Mouse (Mus musculus) neural tube, embryonic 14.5 days (tissue): ENCODE results near the gene Eif5a. TPM values are rescaled to one million over a fixed set of nuclear protein-coding genes. Genes with fewer than 3 reads are reported as not detected.

Experiments
- ATAC-seq: fragments of 200-750 bp; cut with Nextera tagmentation; 2 replicates; pipeline ENCODE4 v1.8.0; 2017; ENCODE audit warnings: low read depth, mild to moderate bottlenecking, moderate TSS enrichment, moderate library complexity
- H3K27ac ChIP-seq: fragments of 300-500 bp; sonication (generic); 2 replicates; pipeline ENCODE4 v1.5.1; 2014; ENCODE audit warnings: low read depth, mild to moderate bottlenecking, control low read depth, low read length, moderate library complexity, mixed read lengths
- H3K27me3 ChIP-seq: fragments of 300-500 bp; sonication (generic); 2 replicates; pipeline ENCODE4 v1.6.1; 2014; ENCODE audit warnings: low read length; ENCODE audit not compliant: control insufficient read depth, insufficient read depth
- H3K36me3 ChIP-seq: fragments of 300-500 bp; sonication (generic); 2 replicates; pipeline ENCODE4 v1.6.1; 2014; ENCODE audit warnings: low read length, mixed read lengths; ENCODE audit not compliant: control insufficient read depth, insufficient read depth
- H3K4me1 ChIP-seq: fragments of 300-500 bp; sonication (generic); 2 replicates; pipeline ENCODE4 v1.6.1; 2014; ENCODE audit warnings: low read length; ENCODE audit not compliant: control insufficient read depth, insufficient read depth
- H3K4me2 ChIP-seq: fragments of 300-500 bp; sonication (generic); 2 replicates; pipeline ENCODE4 v1.6.1; 2014; ENCODE audit warnings: mild to moderate bottlenecking, low read depth, low read length, control low read depth
- H3K4me3 ChIP-seq: fragments of 300-500 bp; sonication (generic); 2 replicates; pipeline ENCODE4 v1.5.1; 2014; ENCODE audit warnings: low read depth, low read length, control low read depth, mixed read lengths
- H3K9ac ChIP-seq: fragments of 300-500 bp; sonication (generic); replicated peaks from 2 replicates; pipeline ENCODE4 v1.6.1; 2014; ENCODE audit warnings: low read depth, mild to moderate bottlenecking, control low read depth, low read length, mixed read lengths
- H3K9me3 ChIP-seq: fragments of 300-500 bp; sonication (generic); 2 replicates; pipeline ENCODE4 v1.6.1; 2016; ENCODE audit warnings: low read length; ENCODE audit not compliant: control insufficient read depth
- WGBS: fragments of 180-500 bp; shearing (Covaris S2); extraction: QIAGEN DNeasy Blood & Tissue Kit; methylation state at CpG from one replicate; pipeline ENCODE4 v1.1.7; 2014; 5-methylcytosine and 5-hydroxymethylcytosine counted together
- polyA plus RNA-seq: library from polyadenylated mRNA; unstranded; fragments of >200 nt; fragmentation: Nextera tagmentation; extraction: Ambion mirVana; gene quantifications from 2 replicates; pipeline ENCODE4 v1.2.1, GENCODE M21; 2014

Eif5a gene
- polyA plus RNA-seq, 1 experiment from 2014 or later: 1,037 TPM

GRCm38 (mm10) chr11:69937834-69938233, 16.1 kb upstream of the Eif5a start:
- no peak overlapping the region for H3K4me3 ChIP-seq
- H3K27ac ChIP-seq: no peak overlapping the region
- H3K9me3 ChIP-seq: no peaks in the 10 kb centered on the region
- H3K4me1 ChIP-seq: 0 out of 2 replicates have a peak, but pooled peaks cover 6% of the 10 kb centered on the region
- H3K9ac ChIP-seq: no peak overlapping the region
- WGBS: 74% methylated on average over 5 of the region's 5 CpGs
- no peak overlapping the region for H3K4me2 ChIP-seq
- no peak for ATAC-seq
- H3K36me3 ChIP-seq: no peaks in the 10 kb centered on the region
- peaks cover 16% of the 10 kb centered on the region for H3K27me3 ChIP-seq

- no peak overlapping the region for H3K4me3 ChIP-seq
- no peak for ATAC-seq
- no peak overlapping the region for H3K4me2 ChIP-seq
- 55% methylated on average over 4 of the region's 4 CpGs for WGBS
- no peaks in the 10 kb centered on the region for H3K36me3 ChIP-seq
- no peak overlapping the region for H3K9ac ChIP-seq
- H3K27me3 ChIP-seq: peaks cover 16% of the 10 kb centered on the region
- 0 out of 2 replicates have a peak, but pooled peaks cover 6% of the 10 kb centered on the region for H3K4me1 ChIP-seq
- no peaks in the 10 kb centered on the region for H3K9me3 ChIP-seq
- H3K27ac ChIP-seq: no peak overlapping the region
These were observed 15.6 kb upstream of the Eif5a start for GRCm38 (mm10) chr11:69937385-69937784.

GRCm38 (mm10) chr11:69936714-69937347, 15.1 kb upstream of the Eif5a start:
- no peak overlapping the region for H3K9ac ChIP-seq
- H3K4me2 ChIP-seq: peak overlapping the region; percentile 99
- no peaks in the 10 kb centered on the region for H3K36me3 ChIP-seq
- H3K4me1 ChIP-seq: 0 out of 2 replicates have a peak, but pooled peaks cover 6% of the 10 kb centered on the region
- ATAC-seq: no peak
- H3K27ac ChIP-seq: no peak overlapping the region
- peaks cover 16% of the 10 kb centered on the region for H3K27me3 ChIP-seq
- H3K9me3 ChIP-seq: no peaks in the 10 kb centered on the region
- 40% methylated on average over 9 of the region's 9 CpGs for WGBS
- H3K4me3 ChIP-seq: peak overlapping the region; percentile 50; the same call in 1 of the 2 replicates

- ATAC-seq: 0 out of 2 replicates have a peak, but pooled peaks have one; percentile 6
- H3K4me3 ChIP-seq: peak overlapping the region; percentile 50
- H3K4me1 ChIP-seq: 0 out of 2 replicates have a peak, but pooled peaks cover 6% of the 10 kb centered on the region
- peak overlapping the region; percentile 99 for H3K4me2 ChIP-seq
- H3K9ac ChIP-seq: peak overlapping the region; percentile 60
- no peak overlapping the region for H3K27ac ChIP-seq
- peaks cover 16% of the 10 kb centered on the region for H3K27me3 ChIP-seq
- no peaks in the 10 kb centered on the region for H3K9me3 ChIP-seq
- 2% methylated on average over 29 of the region's 30 CpGs for WGBS
- H3K36me3 ChIP-seq: no peaks in the 10 kb centered on the region
These were observed 14.4 kb upstream of the Eif5a start for GRCm38 (mm10) chr11:69936156-69936555.

GRCm38 (mm10) chr11:69935137-69935879, 13.6 kb upstream of the Eif5a start, which contains the start of gene Ybx2:
Ybx2 (plus strand) TSS chr11:69935796.
- peak; percentile 88 for ATAC-seq
- no peak within 1 kb of the TSS for H3K27ac ChIP-seq
- H3K9ac ChIP-seq: peak within 1 kb of the TSS; percentile 60
- peaks cover 16% of the 10 kb centered on the region for H3K27me3 ChIP-seq
- no peaks in the 10 kb centered on the region for H3K36me3 ChIP-seq
- H3K4me1 ChIP-seq: 0 out of 2 replicates have a peak, but pooled peaks cover 6% of the 10 kb centered on the region
- H3K4me3 ChIP-seq: peak within 1 kb of the TSS; percentile 50
- no peaks in the 10 kb centered on the region for H3K9me3 ChIP-seq
- H3K4me2 ChIP-seq: peak within 1 kb of the TSS; percentile 99
- 2% methylated on average over 53 of the region's 62 CpGs for WGBS

- 0 out of 2 replicates have a peak, but pooled peaks cover 6% of the 10 kb centered on the region for H3K4me1 ChIP-seq
- H3K4me3 ChIP-seq: no peak overlapping the region
- no peaks in the 10 kb centered on the region for H3K9me3 ChIP-seq
- H3K9ac ChIP-seq: no peak overlapping the region
- WGBS: 18% methylated on average over 6 of the region's 6 CpGs
- H3K27ac ChIP-seq: no peak overlapping the region
- H3K27me3 ChIP-seq: peaks cover 16% of the 10 kb centered on the region
- H3K36me3 ChIP-seq: no peaks in the 10 kb centered on the region
- ATAC-seq: no peak
- peak overlapping the region; percentile 99; the same call in 1 of the 2 replicates for H3K4me2 ChIP-seq
These were observed 12.9 kb upstream of the Eif5a start for GRCm38 (mm10) chr11:69934681-69935080.

- under 1% methylated on average over 18 of the region's 18 CpGs for WGBS
- ATAC-seq: no peak
- no peaks in the 10 kb centered on the region for H3K36me3 ChIP-seq
- H3K27me3 ChIP-seq: peaks cover 16% of the 10 kb centered on the region
- H3K27ac ChIP-seq: no peak overlapping the region
- peak overlapping the region; percentile 15; the same call in 1 of the 2 replicates for H3K4me2 ChIP-seq
- H3K9ac ChIP-seq: no peak overlapping the region; the same call in 1 of the 2 replicates
- H3K4me1 ChIP-seq: 0 out of 2 replicates have a peak, but pooled peaks cover 6% of the 10 kb centered on the region
- H3K9me3 ChIP-seq: no peaks in the 10 kb centered on the region
- H3K4me3 ChIP-seq: no peak overlapping the region
These were observed 12.4 kb upstream of the Eif5a start for GRCm38 (mm10) chr11:69934169-69934568.

- Histone ChIP-seq H3K27ac (no peak overlapping the region), H3K4me1 (0 out of 2 replicates have a peak, but pooled peaks cover 6% of the 10 kb centered on the region), H3K4me3 (no peak overlapping the region), H3K9ac (no peak overlapping the region), H3K4me2 (no peak overlapping the region), H3K27me3 (peaks cover 13% of the 10 kb centered on the region), H3K9me3 (no peaks in the 10 kb centered on the region), H3K36me3 (no peaks in the 10 kb centered on the region)
- WGBS: 81% methylated on average over 4 of the region's 4 CpGs
- no peak for ATAC-seq
These were observed 11.3 kb upstream of the Eif5a start for GRCm38 (mm10) chr11:69933066-69933465.

- no peaks in the 10 kb centered on the region for H3K9me3 ChIP-seq
- 0 out of 2 replicates have a peak, but pooled peaks cover 6% of the 10 kb centered on the region for H3K4me1 ChIP-seq
- WGBS: 48% methylated on average over 3 of the region's 3 CpGs
- peaks cover 6% of the 10 kb centered on the region; the same call in 1 of the 2 replicates for H3K27me3 ChIP-seq
- H3K9ac ChIP-seq: no peak overlapping the region
- ATAC-seq: no peak
- H3K27ac ChIP-seq: no peak overlapping the region
- no peaks in the 10 kb centered on the region for H3K36me3 ChIP-seq
- H3K4me2 ChIP-seq: no peak overlapping the region
- no peak overlapping the region for H3K4me3 ChIP-seq
These were observed 10.5 kb upstream of the Eif5a start for GRCm38 (mm10) chr11:69932254-69932653.
